Mouse (Mus musculus) midbrain, postnatal 0 days (tissue): ENCODE results near the gene Olfr49. TPM values are rescaled to one million over a fixed set of nuclear protein-coding genes. Genes with fewer than 3 reads are reported as not detected.

Source experiments
- ATAC-seq: fragments of 200-750 bp; cut with Nextera tagmentation; 2 replicates; pipeline ENCODE4 v1.8.0; 2017; ENCODE audit warnings: moderate number of reproducible peaks, mild to moderate bottlenecking, moderate TSS enrichment, moderate library complexity; ENCODE audit not compliant: low FRiP score
- DNase-seq: peaks from one replicate; pipeline ENCODE4 v3.0.0-alpha.2; 2015; ENCODE audit warnings: low spot score
- H3K27ac ChIP-seq: fragments of 300-500 bp; sonication (generic); 2 replicates; pipeline ENCODE4 v1.5.1; 2014; ENCODE audit warnings: low read depth, mild to moderate bottlenecking, low read length, mixed read lengths
- H3K27me3 ChIP-seq: fragments of 300-500 bp; sonication (generic); 2 replicates; pipeline ENCODE4 v1.6.1; 2014; ENCODE audit warnings: low read length, control low read depth, mixed read lengths; ENCODE audit not compliant: insufficient read depth
- H3K36me3 ChIP-seq: fragments of 300-500 bp; sonication (generic); 2 replicates; pipeline ENCODE4 v1.6.1; 2014; ENCODE audit warnings: low read length, control low read depth, mixed read lengths; ENCODE audit not compliant: insufficient read depth
- H3K4me1 ChIP-seq: fragments of 300-500 bp; sonication (generic); 2 replicates; pipeline ENCODE4 v1.6.1; 2014; ENCODE audit warnings: mild to moderate bottlenecking, control low read depth, antibody characterized with exemption, low read length, mixed read lengths; ENCODE audit not compliant: insufficient read depth
- H3K4me2 ChIP-seq: fragments of 300-500 bp; sonication (generic); 2 replicates; pipeline ENCODE4 v1.6.1; 2014; ENCODE audit warnings: low read depth, mild to moderate bottlenecking, low read length, mixed read lengths; ENCODE audit not compliant: poor library complexity, severe bottlenecking
- H3K4me3 ChIP-seq: fragments of 300-500 bp; sonication (generic); 2 replicates; pipeline ENCODE4 v1.5.1; 2014; ENCODE audit warnings: low read depth, mild to moderate bottlenecking, low read length, moderate library complexity
- H3K9ac ChIP-seq: fragments of 300-500 bp; sonication (generic); replicated peaks from 2 replicates; pipeline ENCODE4 v1.6.1; 2014; ENCODE audit warnings: mild to moderate bottlenecking, low read length, moderate library complexity, mixed read lengths; ENCODE audit not compliant: poor library complexity, severe bottlenecking
- H3K9me3 ChIP-seq: fragments of 300-500 bp; sonication (generic); 2 replicates; pipeline ENCODE4 v1.6.1; 2016; ENCODE audit warnings: low read length, control low read depth
- CTCF ChIP-seq: IDR thresholded peaks from 2 replicates; pipeline ENCODE4 v1.5.1; 2016; ENCODE audit warnings: antibody characterized with exemption, mild to moderate bottlenecking
- WGBS: fragments of 180-500 bp; shearing (Covaris S2); extraction: QIAGEN DNeasy Blood & Tissue Kit; methylation state at CpG from one replicate; pipeline ENCODE4 v1.1.7; 2014; 5-methylcytosine and 5-hydroxymethylcytosine counted together
- polyA plus RNA-seq: library from polyadenylated mRNA; unstranded; fragments of >200 nt; fragmentation: Nextera tagmentation; extraction: Ambion mirVana; gene quantifications from 2 replicates; pipeline ENCODE4 v1.2.1, GENCODE M21; 2015
- total RNA-seq: library from RNA; depleted of rRNA; stranded (reverse); fragments of >200 nt; gene quantifications from 2 replicates; pipeline ENCODE4 v1.2.3, GENCODE M21; 2014

The Olfr49 gene
- total and polyA plus RNA-seq, 2 experiments from 2014 or later = not detected

DNA sequence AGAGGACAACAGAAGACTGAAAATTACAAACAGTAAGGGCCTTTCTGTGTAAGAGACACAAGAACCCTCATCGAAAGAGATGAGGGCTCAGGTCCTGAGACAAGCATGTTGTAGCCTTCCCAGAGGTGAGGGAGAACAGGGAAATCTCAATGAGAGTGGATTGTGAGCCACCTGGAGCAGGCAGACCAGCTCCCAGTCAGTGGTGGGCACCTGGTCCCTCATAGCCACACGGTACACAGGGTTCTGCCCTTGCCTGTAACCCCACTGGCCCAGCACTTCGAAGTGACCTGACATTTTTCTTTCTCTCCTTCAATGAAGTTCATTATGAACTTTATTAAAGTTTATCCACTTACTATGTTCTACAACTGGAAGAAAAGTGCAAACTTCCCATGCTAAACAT lies 12.0 kb downstream of the Olfr49 start:
- 91% methylated on average over 3 of the region's 3 CpGs for WGBS
- no peaks in the 10 kb centered on the region for H3K9me3 ChIP-seq
- 0 out of 2 replicates have a peak, but pooled peaks cover 4% of the 10 kb centered on the region for H3K36me3 ChIP-seq
- H3K4me3 ChIP-seq = no peak overlapping the region
- H3K9ac ChIP-seq = no peak overlapping the region
- DNase-seq (no peak), ATAC-seq (no peak)
- no peaks in the 10 kb centered on the region for H3K27me3 ChIP-seq
- H3K27ac ChIP-seq = no peak overlapping the region
- no peaks in the 10 kb centered on the region for H3K4me1 ChIP-seq
- H3K4me2 ChIP-seq = no peak overlapping the region
- TF ChIP-seq CTCF = no peak

DNA sequence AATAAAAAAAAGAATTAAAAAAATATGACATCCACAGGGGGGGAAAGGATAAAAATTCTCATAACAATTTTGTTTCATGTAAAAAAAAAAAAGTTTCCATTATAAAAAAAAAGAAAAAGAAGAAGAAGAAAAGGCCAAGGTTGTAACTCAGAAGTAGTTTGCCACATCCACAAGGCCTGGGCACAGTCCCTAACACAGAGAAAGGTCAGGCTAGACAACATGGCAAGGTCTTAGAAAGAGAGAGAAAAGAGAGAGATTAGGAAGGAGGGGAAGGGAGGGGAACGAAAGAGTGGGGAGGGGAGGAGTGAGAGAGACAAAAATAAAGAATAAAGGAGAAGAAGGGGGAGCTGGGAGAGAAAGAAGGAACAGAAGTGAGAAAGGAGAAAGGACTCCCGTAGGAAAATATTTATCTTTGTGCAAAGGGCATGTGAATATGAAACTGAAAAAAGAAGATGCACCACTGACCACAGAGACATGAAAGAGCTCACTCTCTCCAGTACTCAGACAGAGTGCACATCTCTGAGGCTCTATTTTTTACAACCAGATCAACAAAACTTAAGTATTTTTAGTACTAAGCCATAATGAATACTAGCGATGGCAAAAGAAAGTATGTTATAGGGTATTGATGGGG lies 12.6 kb downstream of the Olfr49 start:
- Histone ChIP-seq H3K36me3 (0 out of 2 replicates have a peak, but pooled peaks cover 4% of the 10 kb centered on the region), H3K27me3 (no peaks in the 10 kb centered on the region), H3K4me1 (no peaks in the 10 kb centered on the region), H3K9me3 (no peaks in the 10 kb centered on the region), H3K4me3 (no peak overlapping the region), H3K9ac (no peak overlapping the region), H3K27ac (no peak overlapping the region), H3K4me2 (no peak overlapping the region)
- no peak for TF ChIP-seq CTCF
- DNase-seq (no peak), ATAC-seq (no peak)
- WGBS = 64% methylated on average over 3 of the region's 3 CpGs

DNA sequence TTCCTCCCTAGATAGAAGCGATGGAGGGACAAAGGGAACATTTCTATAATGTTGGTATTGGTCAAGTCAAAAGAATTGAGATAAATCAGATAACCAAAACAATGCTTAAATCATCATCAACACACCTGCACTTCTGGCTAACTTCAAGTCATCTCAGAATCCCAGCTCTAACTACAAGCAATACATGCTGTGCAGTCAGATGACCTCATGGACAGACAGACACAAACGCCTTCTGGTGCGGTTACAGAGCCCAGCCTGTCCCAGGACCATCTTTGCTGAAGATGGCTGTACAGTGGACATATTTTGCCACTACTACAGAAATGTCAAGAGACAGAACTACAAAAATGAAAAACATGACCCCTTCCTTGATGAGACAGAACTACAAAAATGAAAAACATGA lies 14.3 kb downstream of the Olfr49 start:
- TF ChIP-seq CTCF = no peak
- no peak overlapping the region for H3K4me3 ChIP-seq
- DNase-seq (no peak), ATAC-seq (no peak)
- H3K27ac ChIP-seq = no peak overlapping the region
- no peak overlapping the region for H3K4me2 ChIP-seq
- no peaks in the 10 kb centered on the region for H3K4me1 ChIP-seq
- WGBS = 91% methylated on average over 3 of the region's 3 CpGs
- H3K27me3 ChIP-seq = no peaks in the 10 kb centered on the region
- H3K36me3 ChIP-seq = 0 out of 2 replicates have a peak, but pooled peaks cover 4% of the 10 kb centered on the region
- H3K9me3 ChIP-seq = no peaks in the 10 kb centered on the region
- no peak overlapping the region for H3K9ac ChIP-seq

DNA sequence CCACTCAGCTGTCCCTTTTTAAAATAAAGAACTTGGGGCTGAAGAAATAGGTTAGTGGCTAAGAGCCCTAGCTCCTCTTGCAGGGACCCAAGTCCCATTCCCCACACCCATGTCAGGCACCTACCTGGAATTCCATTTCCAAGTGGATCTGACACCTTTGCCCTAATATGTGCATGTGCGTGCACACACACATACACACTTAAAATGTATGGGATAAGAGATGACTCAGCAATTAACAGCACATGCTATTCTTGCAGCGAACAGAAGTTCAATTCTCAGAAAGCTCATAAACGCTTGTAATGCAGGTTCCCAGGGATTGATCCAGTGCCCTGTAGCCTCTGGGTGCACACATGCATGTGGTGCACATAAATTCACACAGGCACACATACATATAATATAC lies 15.2 kb downstream of the Olfr49 start:
- no peaks in the 10 kb centered on the region for H3K4me1 ChIP-seq
- H3K9ac ChIP-seq = no peak overlapping the region
- no peaks in the 10 kb centered on the region for H3K27me3 ChIP-seq
- DNase-seq (no peak), ATAC-seq (no peak)
- no peak overlapping the region for H3K4me2 ChIP-seq
- WGBS = 88% methylated on average over 3 of the region's 3 CpGs
- H3K9me3 ChIP-seq = no peaks in the 10 kb centered on the region
- no peak overlapping the region for H3K4me3 ChIP-seq
- no peak for TF ChIP-seq CTCF
- H3K27ac ChIP-seq = no peak overlapping the region
- H3K36me3 ChIP-seq = 0 out of 2 replicates have a peak, but pooled peaks cover 4% of the 10 kb centered on the region

DNA sequence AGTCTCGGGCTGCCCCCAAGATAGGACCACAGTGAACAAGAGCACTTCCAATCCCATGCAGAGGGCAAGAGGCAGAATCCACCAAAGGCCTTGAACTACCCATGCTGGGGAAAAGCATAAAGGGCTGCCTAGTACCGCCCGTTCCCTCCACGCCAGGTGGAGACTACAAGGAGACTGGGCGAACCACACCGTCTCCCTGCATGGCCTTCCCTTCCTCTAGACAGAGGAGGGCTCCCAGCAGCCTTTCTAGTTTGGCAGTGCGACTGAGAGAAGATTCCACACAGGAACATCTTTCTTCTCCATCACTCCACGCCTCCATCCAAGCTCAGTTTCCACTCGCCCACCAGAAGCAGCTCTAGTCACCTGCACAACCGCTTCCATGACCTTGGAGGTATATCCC lies 16.8 kb downstream of the Olfr49 start:
- DNase-seq (no peak), ATAC-seq (no peak)
- Histone ChIP-seq H3K27me3 (no peaks in the 10 kb centered on the region), H3K36me3 (0 out of 2 replicates have a peak, but pooled peaks cover 4% of the 10 kb centered on the region), H3K4me1 (no peaks in the 10 kb centered on the region), H3K9me3 (no peaks in the 10 kb centered on the region), H3K4me2 (no peak overlapping the region), H3K9ac (no peak overlapping the region), H3K4me3 (no peak overlapping the region), H3K27ac (no peak overlapping the region)
- TF ChIP-seq CTCF = no peak
- WGBS = 96% methylated on average over 10 of the region's 10 CpGs

DNA sequence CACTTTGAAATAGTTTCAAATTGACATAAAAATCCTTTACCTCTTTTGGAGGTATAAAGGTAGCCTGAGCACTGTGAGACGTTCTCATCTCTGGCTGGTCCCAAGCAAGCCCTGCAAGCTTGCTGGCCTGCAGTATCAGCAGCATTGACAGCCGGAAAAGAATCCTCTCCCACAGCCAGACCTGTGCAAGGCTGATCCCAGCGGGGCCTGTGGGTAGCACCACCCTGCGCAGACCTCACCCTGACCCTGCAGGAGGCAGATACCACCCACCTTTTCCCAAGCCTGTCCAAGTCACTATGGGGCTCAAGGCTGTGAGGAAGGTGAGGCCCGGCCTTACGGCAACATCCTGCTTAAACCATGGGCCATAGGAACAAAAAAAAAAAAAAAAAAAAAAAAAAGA lies 18.8 kb downstream of the Olfr49 start:
- H3K27me3 ChIP-seq = no peaks in the 10 kb centered on the region
- TF ChIP-seq CTCF = no peak
- H3K9ac ChIP-seq = no peak overlapping the region
- ATAC-seq (no peak), DNase-seq (no peak)
- 75% methylated on average over 6 of the region's 6 CpGs for WGBS
- H3K9me3 ChIP-seq = no peaks in the 10 kb centered on the region
- H3K36me3 ChIP-seq = 0 out of 2 replicates have a peak, but pooled peaks cover 4% of the 10 kb centered on the region
- H3K4me3 ChIP-seq = no peak overlapping the region
- H3K27ac ChIP-seq = no peak overlapping the region
- H3K4me2 ChIP-seq = no peak overlapping the region
- H3K4me1 ChIP-seq = no peaks in the 10 kb centered on the region
